Mouse (Mus musculus) gastrocnemius, adult 2 months (tissue): ENCODE results near the gene Mrm2. TPM values are rescaled to one million over a fixed set of nuclear protein-coding genes. Genes with fewer than 3 reads are reported as not detected.

Source experiments
- DNase-seq: peaks from one replicate; pipeline ENCODE4 v3.0.0; 2022
- H3K27ac ChIP-seq: fragments of 200-600 bp; 2 replicates; pipeline ENCODE4 v1.8.1; 2022; ENCODE audit warnings: mild to moderate bottlenecking
- H3K4me3 ChIP-seq: fragments of 200-600 bp; 2 replicates; pipeline ENCODE4 v1.8.1; 2022; ENCODE audit warnings: mild to moderate bottlenecking, moderate library complexity
- CTCF ChIP-seq: fragments of 200-600 bp; IDR thresholded peaks from 2 replicates; pipeline ENCODE4 v1.8.1; 2022; ENCODE audit warnings: antibody characterized with exemption, mild to moderate bottlenecking, moderate library complexity
- intact Hi-C: fragments of 180-260 bp; cut with DNase I; formaldehyde crosslinking; loops from one replicate; pipeline ENCODE4 v1.15.1; 2025
- total RNA-seq, 2 experiments: library from RNA; stranded (reverse); gene quantifications; 2 replicates each; pipeline ENCODE4 v1.2.3; 2021

Mrm2 gene
- total RNA-seq, 2 experiments from 2014 or later = 6.0 to 9.0 TPM

GRCm38 (mm10) chr5:140332519-140332918, 821 bp upstream of the Mrm2 start:
- no peak for DNase-seq
- no peak for TF ChIP-seq CTCF
- no peak overlapping the region for H3K4me3 ChIP-seq
- intact Hi-C loops = loop anchor here (5.0 kb wide), 1 partner anchor 55 kb away; the partner anchor contains the start of gene Snx8
- no peak overlapping the region for H3K27ac ChIP-seq

GRCm38 (mm10) chr5:140324058-140324457, 7.6 kb downstream of the Mrm2 start:
- intact Hi-C loops = no loop called here
- Histone ChIP-seq H3K27ac (no peak overlapping the region), H3K4me3 (no peak overlapping the region)
- DNase-seq = no peak
- no peak for TF ChIP-seq CTCF

GRCm38 (mm10) chr5:140321756-140322575, 9.7 kb downstream of the Mrm2 start:
- TF ChIP-seq CTCF = no peak
- no peak for DNase-seq
- intact Hi-C loops = no loop called here
- Histone ChIP-seq H3K27ac (peak overlapping the region; percentile 94), H3K4me3 (peak overlapping the region; percentile 96)

- peak within 1 kb of the TSS; percentile 96 for H3K4me3 ChIP-seq
- intact Hi-C loops = no loop called here
- peak; percentile 94 for DNase-seq
- H3K27ac ChIP-seq = peak within 1 kb of the TSS; percentile 94
- TF ChIP-seq CTCF = peak; percentile 31; the same call in 1 of the 2 replicates
Observed at GRCm38 (mm10) chr5:140321042-140321755, 10.5 kb downstream of the Mrm2 start, which contains the start of the genes Mad1l1 and Nudt1. TSS of gene Mad1l1 (minus strand) at chr5:140321552. TSS of gene Nudt1 (plus strand) at chr5:140321656.

GRCm38 (mm10) chr5:140316716-140317115, 15.0 kb downstream of the Mrm2 start:
- DNase-seq = no peak
- Histone ChIP-seq H3K4me3 (no peak overlapping the region), H3K27ac (no peak overlapping the region)
- TF ChIP-seq CTCF = no peak
- intact Hi-C loops = no loop called here

- no peak for TF ChIP-seq CTCF
- intact Hi-C loops = no loop called here
- no peak for DNase-seq
- H3K4me3 ChIP-seq = no peak overlapping the region
- no peak overlapping the region for H3K27ac ChIP-seq
Observed at GRCm38 (mm10) chr5:140307602-140308001, 24.1 kb downstream of the Mrm2 start.

GRCm38 (mm10) chr5:140306016-140306415, 25.7 kb downstream of the Mrm2 start:
- peak overlapping the region; percentile 40; the same call in 1 of the 2 replicates for H3K27ac ChIP-seq
- no peak overlapping the region for H3K4me3 ChIP-seq
- TF ChIP-seq CTCF = peak; percentile 41; the same call in 1 of the 2 replicates
- intact Hi-C loops = no loop called here
- DNase-seq = peak; percentile 67

GRCm38 (mm10) chr5:140298291-140298690, 33.4 kb downstream of the Mrm2 start:
- TF ChIP-seq CTCF = no peak
- Histone ChIP-seq H3K27ac (no peak overlapping the region), H3K4me3 (no peak overlapping the region)
- intact Hi-C loops = loop anchor here (10.0 kb wide), 1 partner anchor 253 kb away; no protein-coding TSS in a partner anchor
- DNase-seq = no peak

GRCm38 (mm10) chr5:140292152-140292551, 39.5 kb downstream of the Mrm2 start:
- intact Hi-C loops = loop anchor here (2.0 to 10.0 kb wide), 4 partner anchors 93 to 453 kb away; no protein-coding TSS in a partner anchor
- no peak overlapping the region for H3K4me3 ChIP-seq
- DNase-seq = peak; percentile 68
- peak; percentile 83 for TF ChIP-seq CTCF
- H3K27ac ChIP-seq = no peak overlapping the region

GRCm38 (mm10) chr5:140289161-140289560, 42.5 kb downstream of the Mrm2 start:
- intact Hi-C loops = no loop called here
- TF ChIP-seq CTCF = no peak

GRCm38 (mm10) chr5:140288287-140288686, 43.4 kb downstream of the Mrm2 start:
- no peak for DNase-seq
- Histone ChIP-seq H3K27ac (no peak overlapping the region), H3K4me3 (no peak overlapping the region)
- no peak for TF ChIP-seq CTCF
- intact Hi-C loops = no loop called here

More at GRCm38 (mm10) chr5:140289161-140289560, 42.5 kb downstream of the Mrm2 start:
- Histone ChIP-seq H3K4me3 (no peak overlapping the region), H3K27ac (no peak overlapping the region)
- no peak for DNase-seq

- Histone ChIP-seq H3K27ac (no peak overlapping the region), H3K4me3 (no peak overlapping the region)
- DNase-seq = no peak
- intact Hi-C loops = no loop called here
- TF ChIP-seq CTCF = no peak
Observed at GRCm38 (mm10) chr5:140284761-140285160, 46.9 kb downstream of the Mrm2 start.

- intact Hi-C loops = no loop called here
- no peak for DNase-seq
- H3K27ac ChIP-seq = no peak overlapping the region
- TF ChIP-seq CTCF = no peak
- H3K4me3 ChIP-seq = no peak overlapping the region
Observed at GRCm38 (mm10) chr5:140284011-140284410, 47.7 kb downstream of the Mrm2 start.
